ENCODE assay signal across 23 mouse cellular contexts in genomic region chr19:58121628-58122027, GRCm38 (mm10).
A peak's percentile ranks its signal among the peaks of the same experiment; 100 is the strongest.
DNase-seq lines count a peak whose midpoint lies in the region; ATAC-seq lines count a peak whose summit lies in the region.
"Had no signal": no experiment of that assay in that cellular context is flagged by ENCODE, and none has a peak within 500 bp of the region (broad histone marks: within the 10 kb centered on the region; RNA-seq: fewer than 3 reads in every experiment).

No protein-coding gene starts in this region.

- H3K27ac ChIP-seq in midbrain, embryonic 11.5 days (ENCODE audit: low read depth, low read length): no peak overlapping the region
- no peak overlapping the region for H3K27ac ChIP-seq in midbrain, embryonic 13.5 days
- no peak overlapping the region for H3K27ac ChIP-seq in embryonic facial prominence, embryonic 10.5 days (replicated peaks)
- H3K27ac ChIP-seq in limb, embryonic 12.5 days: no peak overlapping the region
- H3K27ac ChIP-seq: forebrain, embryonic 12.5 days; gastrocnemius, adult 2 months; hindbrain, postnatal 0 days had no signal

- H3K4me3 ChIP-seq in midbrain, embryonic 11.5 days (ENCODE audit: low read depth, low read length): no peak overlapping the region
- H3K4me3 ChIP-seq in midbrain, embryonic 13.5 days (replicated peaks): no peak overlapping the region
- H3K4me3 ChIP-seq in embryonic facial prominence, embryonic 10.5 days: no peak overlapping the region
- H3K4me3 ChIP-seq in limb, embryonic 12.5 days (replicated peaks): no peak overlapping the region
- H3K4me3 ChIP-seq: forebrain, embryonic 12.5 days; gastrocnemius, adult 2 months; heart, embryonic 12.5 days had no signal

- DNase-seq in embryo, embryonic 10 days (ENCODE audit: low spot score): peak; percentile 67
- DNase-seq in embryo, embryonic 9.5 days (ENCODE audit: extremely low spot score): no peak
- DNase-seq in midbrain, embryonic 11.5 days (ENCODE audit: low spot score, missing footprints): peak; percentile 69
- DNase-seq in embryonic facial prominence, embryonic 10.5 days (ENCODE audit: low spot score): peak; percentile 42
- DNase-seq in yolk sac, embryonic 10.5 days (ENCODE audit: low spot score): no peak
- DNase-seq: adrenal gland, adult 2 months; adrenal gland, postnatal 25 days; cerebellum, adult 18-20 months; cerebellum, adult 9-11 months; cerebellum, postnatal 36 days; gastrocnemius, adult 2 months; gastrocnemius, postnatal 25 days; heart, postnatal 36 days had no signal

- no peak overlapping the region for H3K9ac ChIP-seq in midbrain, embryonic 11.5 days (ENCODE audit: low read length)
- H3K9ac ChIP-seq in midbrain, embryonic 13.5 days (replicated peaks): no peak overlapping the region
- H3K9ac ChIP-seq in limb, embryonic 12.5 days (replicated peaks): no peak overlapping the region
- H3K9ac ChIP-seq: forebrain, embryonic 12.5 days; heart, embryonic 12.5 days had no signal

- no peaks in the 10 kb centered on the region for H3K4me1 ChIP-seq in midbrain, embryonic 11.5 days (ENCODE audit: control insufficient read depth, insufficient read depth, low read length)
- peaks cover 11% of the 10 kb centered on the region; the same call in 1 of the 2 replicates for H3K4me1 ChIP-seq in midbrain, embryonic 13.5 days (replicated peaks)
- peaks cover 54% of the 10 kb centered on the region for H3K4me1 ChIP-seq in embryonic facial prominence, embryonic 10.5 days
- H3K4me1 ChIP-seq in limb, embryonic 12.5 days (replicated peaks): peaks cover 63% of the 10 kb centered on the region

- no peaks in the 10 kb centered on the region for H3K9me3 ChIP-seq in midbrain, embryonic 11.5 days (ENCODE audit: control insufficient read depth, low read length)
- no peaks in the 10 kb centered on the region for H3K9me3 ChIP-seq in midbrain, embryonic 13.5 days
- no peaks in the 10 kb centered on the region for H3K9me3 ChIP-seq in embryonic facial prominence, embryonic 10.5 days
- no peaks in the 10 kb centered on the region for H3K9me3 ChIP-seq in limb, embryonic 12.5 days
- H3K9me3 ChIP-seq: forebrain, embryonic 12.5 days; heart, embryonic 12.5 days had no signal

- WGBS in midbrain, embryonic 11.5 days: 76% methylated on average over 6 of the region's 6 CpGs
- 84% methylated on average over 6 of the region's 6 CpGs for WGBS in midbrain, embryonic 13.5 days
- 39% methylated on average over 6 of the region's 6 CpGs for whole genome bisulfite sequencing in embryonic facial prominence, embryonic 10.5 days
- WGBS in limb, embryonic 12.5 days: 7% methylated on average over 6 of the region's 6 CpGs

- no peaks in the 10 kb centered on the region for H3K36me3 ChIP-seq in midbrain, embryonic 11.5 days (ENCODE audit: control insufficient read depth, insufficient read depth, low read length)
- H3K36me3 ChIP-seq in midbrain, embryonic 13.5 days: no peaks in the 10 kb centered on the region
- H3K36me3 ChIP-seq in embryonic facial prominence, embryonic 10.5 days (replicated peaks): peaks cover 3% of the 10 kb centered on the region; the same call in 1 of the 2 replicates
- H3K36me3 ChIP-seq in limb, embryonic 12.5 days: no peaks in the 10 kb centered on the region
- H3K36me3 ChIP-seq: forebrain, embryonic 12.5 days; heart, embryonic 12.5 days had no signal

- no peaks in the 10 kb centered on the region for H3K27me3 ChIP-seq in midbrain, embryonic 11.5 days (ENCODE audit: control insufficient read depth, insufficient read depth, low read length)
- H3K27me3 ChIP-seq in midbrain, embryonic 13.5 days: no peaks in the 10 kb centered on the region
- H3K27me3 ChIP-seq in embryonic facial prominence, embryonic 10.5 days (replicated peaks; ENCODE audit: low read depth, poor library complexity, severe bottlenecking): no peaks in the 10 kb centered on the region; the same call in 1 of the 2 replicates
- peaks cover 19% of the 10 kb centered on the region for H3K27me3 ChIP-seq in limb, embryonic 12.5 days
- H3K27me3 ChIP-seq: CH12.LX; forebrain, embryonic 12.5 days; heart, embryonic 12.5 days; Patski had no signal

- ATAC-seq in midbrain, embryonic 11.5 days (ENCODE audit: low FRiP score): no peak
- ATAC-seq in midbrain, embryonic 13.5 days: no peak
- peak; percentile 58 for ATAC-seq in limb, embryonic 12.5 days (ENCODE audit: insufficient number of reproducible peaks, insufficient read depth, low FRiP score, low TSS enrichment, low read depth)
- ATAC-seq in erythroid progenitor cell, adult 5-6 weeks (replicated peaks; ENCODE audit: low FRiP score, poor library complexity, severe bottlenecking): no peak
- ATAC-seq: activated CD4-positive, CD25-positive, alpha-beta regulatory T cell, adult 4 months; forebrain, embryonic 16.5 days; hindbrain, postnatal 0 days; Patski had no signal

- H3K4me2 ChIP-seq in midbrain, embryonic 11.5 days: no peak overlapping the region
- no peak overlapping the region for H3K4me2 ChIP-seq in midbrain, embryonic 13.5 days (replicated peaks)
- no peak overlapping the region for H3K4me2 ChIP-seq in limb, embryonic 12.5 days
- H3K4me2 ChIP-seq: forebrain, embryonic 12.5 days; heart, embryonic 12.5 days had no signal

Comparison
In these comparisons a context has a peak if more than half of its experiments do, and no peak if none do; other contexts are left out.
1. DNase-seq: peak in embryo, embryonic 10 days (single experiment), midbrain, embryonic 11.5 days (single experiment) and embryonic facial prominence, embryonic 10.5 days (single experiment); none in embryo, embryonic 9.5 days (single experiment) and yolk sac, embryonic 10.5 days (single experiment).